Mouse (Mus musculus): Measurements from ENCODE around the gene Sdhd. TPM values are rescaled to one million over a fixed set of nuclear protein-coding genes. Genes with fewer than 3 reads are reported as not detected.

Sdhd gene
- 26.9 and 31.4 TPM in 2 replicates for polyA plus RNA-seq (2012)

DNA sequence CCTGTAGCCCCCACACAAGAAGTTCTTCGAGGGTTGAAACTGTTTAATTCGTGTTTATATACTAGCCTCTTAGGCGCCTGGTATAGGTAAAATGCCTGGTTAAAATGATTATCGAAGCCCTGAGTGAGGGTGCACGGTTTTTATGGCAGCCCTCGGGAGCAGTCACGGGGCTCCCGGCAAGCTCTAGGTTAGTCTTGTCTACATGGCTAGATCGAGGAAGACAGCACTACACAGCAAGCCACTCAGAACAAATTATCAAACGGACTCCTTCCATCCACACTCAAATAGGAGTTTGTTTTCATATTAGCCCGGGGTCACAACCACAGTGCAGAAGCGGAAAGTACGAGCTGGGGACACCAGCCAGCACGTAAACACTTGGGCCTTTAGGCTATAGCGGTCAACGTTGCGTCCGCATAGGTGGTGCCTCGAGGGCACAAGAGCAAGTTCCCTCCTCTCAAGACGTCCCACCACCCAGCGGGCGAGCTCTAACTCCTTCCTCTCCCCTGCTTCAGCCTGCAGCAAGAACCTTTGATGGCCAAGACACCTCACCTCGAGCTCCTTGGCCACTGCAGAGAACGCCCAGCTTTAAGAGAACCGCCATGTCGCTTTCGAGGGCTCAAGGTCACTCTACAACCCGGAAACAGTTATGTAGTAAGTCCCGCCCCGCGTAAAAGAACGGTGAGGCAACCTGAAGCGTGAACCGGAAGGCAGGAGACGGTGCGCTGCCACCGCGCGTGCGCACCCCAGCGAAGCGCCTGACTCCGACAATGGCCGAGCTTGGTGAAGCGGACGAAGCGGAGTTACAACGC is at the start of gene Sdhd, which contains the start of gene Timm8b:
Gene Sdhd (minus strand): TSS at position 624 of the 809 bp plus-strand sequence.
Gene Timm8b (plus strand): TSS at position 722 of the 809 bp plus-strand sequence.

DNA sequence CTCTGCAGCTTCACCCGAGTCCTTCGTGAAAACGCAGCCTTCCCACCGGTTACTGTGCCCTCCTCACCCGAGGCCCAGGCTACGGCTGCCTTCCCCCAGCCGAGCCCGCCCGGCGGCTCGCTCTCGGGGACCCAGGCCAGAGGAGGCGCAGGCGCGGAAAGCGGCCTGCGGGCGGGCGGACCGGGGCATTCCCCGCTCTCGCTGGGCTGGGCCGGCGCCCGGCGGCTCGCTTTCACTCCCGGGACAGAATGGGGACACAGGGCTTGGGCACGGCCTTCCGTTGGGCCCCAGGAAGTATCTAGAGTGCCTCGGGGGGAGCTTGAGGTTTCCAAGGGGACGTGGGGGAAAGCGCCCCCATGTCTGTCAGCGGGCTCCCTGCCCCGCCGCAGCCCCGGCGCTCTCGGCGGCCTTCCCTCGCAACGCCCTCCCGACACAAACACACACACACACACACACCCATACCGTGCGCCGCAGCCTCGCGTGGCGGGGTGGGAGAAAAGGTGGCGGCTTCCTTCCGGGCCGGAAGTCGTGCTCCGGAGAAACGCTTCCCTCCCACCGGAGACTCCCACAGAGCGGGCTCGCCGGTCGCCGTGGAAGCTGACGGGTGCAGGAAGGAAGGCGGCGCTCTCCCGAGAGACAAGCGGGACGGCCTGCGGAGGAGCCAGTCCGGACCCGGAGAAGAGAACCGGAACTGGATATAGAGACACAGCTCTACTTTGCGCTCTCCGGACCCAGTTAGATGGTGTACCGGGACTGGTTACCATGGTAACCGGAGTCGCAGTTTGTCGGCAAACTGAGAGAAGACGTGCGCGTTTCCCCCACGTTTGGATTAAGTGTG is 13.4 kb upstream of the Sdhd start, which contains the start of the genes Pih1d2 and Nkapd1:
Gene Pih1d2 (plus strand): TSS at position 556 of the 838 bp plus-strand sequence.
Gene Nkapd1 (minus strand): TSS at position 699 of the 838 bp plus-strand sequence.

DNA sequence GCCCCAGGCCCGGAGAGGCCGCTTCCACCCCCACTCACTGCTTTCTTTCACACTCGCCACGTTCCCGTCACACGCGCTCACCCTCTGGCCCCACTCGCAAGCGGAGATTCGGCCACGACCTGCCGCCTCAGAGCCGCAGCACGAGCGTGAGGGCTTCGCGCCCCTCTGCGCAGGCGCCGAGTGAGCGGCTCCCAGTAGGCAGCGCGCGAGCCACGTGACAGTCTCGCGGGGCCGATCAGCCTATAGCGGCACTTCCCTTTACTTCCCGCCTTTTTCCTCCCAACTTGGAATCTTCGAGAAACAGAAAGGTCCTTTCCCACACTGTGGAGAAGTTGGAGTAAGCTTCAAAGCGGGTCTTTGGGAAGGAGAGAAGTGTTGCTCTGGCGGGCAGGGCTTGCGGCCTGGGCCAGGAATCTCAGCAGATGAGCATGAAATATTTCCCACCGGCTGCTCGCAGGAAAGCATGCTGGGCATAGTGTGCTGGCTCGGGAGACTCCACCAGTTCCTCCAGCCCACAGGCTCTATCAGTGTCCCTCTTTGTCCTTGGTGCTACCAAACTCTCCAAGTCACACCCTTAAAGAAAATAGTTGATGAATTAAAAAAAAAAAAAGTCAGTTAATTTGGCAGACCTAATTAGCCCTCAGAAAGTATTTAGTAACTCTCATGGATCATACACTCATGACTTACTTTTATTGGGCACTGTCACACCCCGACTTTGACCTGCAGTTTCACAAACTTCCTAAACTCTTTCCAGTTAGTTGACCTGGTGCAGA is 42.3 kb downstream of the Sdhd start, which contains the start of gene Tex12:
Gene Tex12 (minus strand): TSS at position 181 of the 773 bp plus-strand sequence.

DNA sequence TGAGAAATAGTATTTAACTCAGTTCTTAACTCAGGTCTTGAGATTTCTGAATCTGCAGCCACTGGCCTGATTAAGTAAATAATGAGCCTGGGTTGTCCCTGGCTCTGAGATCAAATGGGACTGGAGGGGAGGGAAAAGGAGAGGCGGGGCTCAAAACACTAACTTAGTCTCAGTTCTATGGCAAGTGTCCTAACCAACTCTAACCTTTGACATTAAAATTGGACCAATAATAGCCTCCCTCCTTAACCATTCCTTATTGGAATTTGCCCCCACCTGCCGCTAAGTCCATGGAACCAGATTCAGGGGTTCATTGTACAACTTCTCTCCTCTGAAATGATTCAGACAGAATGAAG is 48.5 kb downstream of the Sdhd start, which contains the start of gene Bco2:
Gene Bco2 (minus strand): TSS at position 88 of the 353 bp plus-strand sequence.

DNA sequence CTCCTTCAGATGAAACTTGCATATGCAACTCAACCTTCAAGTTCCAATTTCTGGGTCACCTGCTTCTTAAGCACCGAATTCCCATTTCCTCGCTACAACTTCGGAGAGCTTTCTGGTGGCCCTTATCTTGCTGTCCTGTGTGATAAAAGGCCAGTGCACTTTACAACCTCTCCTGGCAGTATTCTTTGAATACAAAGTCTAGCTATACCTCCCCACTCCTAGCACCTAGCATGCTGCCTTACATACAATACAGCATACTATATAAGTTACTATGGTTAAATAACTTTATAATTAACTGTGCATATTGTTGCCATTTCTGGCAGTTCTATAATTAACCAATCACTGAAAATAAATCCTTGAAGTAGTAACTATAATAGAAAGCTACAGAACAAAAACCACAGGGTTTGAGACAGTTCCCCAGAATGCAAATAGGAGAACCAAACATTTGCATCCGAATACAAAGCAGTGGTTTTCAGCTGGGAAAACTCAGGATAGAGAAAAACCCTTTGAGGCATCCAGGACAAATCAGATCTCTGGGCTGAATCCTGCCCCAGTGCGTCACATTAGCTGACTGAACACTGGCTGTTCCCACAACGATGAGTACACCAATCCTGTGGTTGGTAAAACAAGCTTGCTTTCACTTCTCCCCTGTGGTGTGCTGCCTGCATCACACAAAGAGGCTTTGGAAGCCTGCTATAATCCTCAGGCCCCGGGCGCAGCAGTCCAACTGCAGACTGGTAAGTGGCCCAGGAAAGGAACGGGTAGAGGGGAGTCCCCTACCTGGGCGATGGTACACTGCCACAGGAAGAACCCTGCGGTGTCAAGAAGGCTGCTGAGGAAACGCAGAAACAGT is 49.1 kb downstream of the Sdhd start, which contains the start of gene Il18:
Gene Il18 (plus strand): TSS at position 587 of the 853 bp plus-strand sequence.

Other genes with a start within 250 kb of the Sdhd start
- gene Plet1, start 109.3 kb downstream of the Sdhd start, polyA plus RNA-seq (2012) = 0.05 TPM in 1 of 2 replicates, not detected in the other
- gene Pts, start 75.1 kb downstream of the Sdhd start, polyA plus RNA-seq (2012) = 23.9 and 30.3 TPM in 2 replicates
- 0.87 and 1.6 TPM in 2 replicates for gene Il18, start 49.0 kb downstream of the Sdhd start, polyA plus RNA-seq (2012)
- 0.08 TPM in 1 of 2 replicates, not detected in the other for gene Bco2, start 48.6 kb downstream of the Sdhd start, polyA plus RNA-seq (2012)
- not detected in 2 replicates for gene Tex12, start 42.5 kb downstream of the Sdhd start, polyA plus RNA-seq (2012)
- 7.9 and 8.8 TPM in 2 replicates for gene Timm8b, start 98 bp upstream of the Sdhd start, polyA plus RNA-seq (2012)
- gene Pih1d2, start 13.5 kb upstream of the Sdhd start, polyA plus RNA-seq (2012) = 0.15 and 0.36 TPM in 2 replicates
- gene Nkapd1, start 13.7 kb upstream of the Sdhd start, polyA plus RNA-seq (2012) = 12.1 and 18.1 TPM in 2 replicates
- gene Dlat, start 56.0 kb upstream of the Sdhd start, polyA plus RNA-seq (2012) = 27.0 and 32.5 TPM in 2 replicates
- gene Dixdc1, start 135.7 kb upstream of the Sdhd start, polyA plus RNA-seq (2012) = not detected in 2 replicates
- gene 2310030G06Rik, start 142.7 kb upstream of the Sdhd start, polyA plus RNA-seq (2012) = 0.10 TPM in 1 of 2 replicates, not detected in the other
- 0.75 and 0.82 TPM in 2 replicates for gene Cryab, start 147.5 kb upstream of the Sdhd start, polyA plus RNA-seq (2012)
- not detected in 2 replicates for gene Hspb2, start 148.5 kb upstream of the Sdhd start, polyA plus RNA-seq (2012)
- gene Fdxacb1, start 164.4 kb upstream of the Sdhd start, polyA plus RNA-seq (2012) = 2.3 and 2.9 TPM in 2 replicates
- 14.1 and 16.4 TPM in 2 replicates for gene Alg9, start 171.2 kb upstream of the Sdhd start, polyA plus RNA-seq (2012)
- 2.3 and 2.5 TPM in 2 replicates for gene 1110032A03Rik, start 171.7 kb upstream of the Sdhd start, polyA plus RNA-seq (2012)
- 6.8 and 7.2 TPM in 2 replicates for gene Ppp2r1b, start 241.5 kb upstream of the Sdhd start, polyA plus RNA-seq (2012)

Data from megakaryocyte-erythroid progenitor cell, adult 5 weeks (primary cell).